Mouse (Mus musculus) neural tube, embryonic 11.5 days (tissue): ENCODE measurements around the gene Jdp2. TPM values are rescaled to one million over a fixed set of nuclear protein-coding genes. Genes with fewer than 3 reads are reported as not detected.
"Not testable (repeated sequence)": the region's sequence is repeated elsewhere in the genome, so short reads cannot be mapped to it uniquely, and the experiment has no call there.

Experiments used
- ATAC-seq: fragments of 200-750 bp; cut with Nextera tagmentation; 2 replicates; pipeline ENCODE4 v1.8.0; 2017; ENCODE audit warnings: moderate number of reproducible peaks, mild to moderate bottlenecking, moderate TSS enrichment, moderate library complexity; ENCODE audit not compliant: insufficient read depth, low FRiP score, low TSS enrichment
- DNase-seq: peaks from one replicate; pipeline ENCODE4 v3.0.0-alpha.2; 2015; ENCODE audit warnings: low spot score
- H3K27ac ChIP-seq: fragments of 300-500 bp; sonication (generic); 2 replicates; pipeline ENCODE4 v1.5.1; 2014; ENCODE audit warnings: low read depth, mild to moderate bottlenecking, low read length
- H3K27me3 ChIP-seq: fragments of 300-500 bp; sonication (generic); 2 replicates; pipeline ENCODE4 v1.6.1; 2014; ENCODE audit warnings: mild to moderate bottlenecking, low read length, mixed read lengths; ENCODE audit not compliant: control insufficient read depth, insufficient read depth
- H3K36me3 ChIP-seq: fragments of 300-500 bp; sonication (generic); 2 replicates; pipeline ENCODE4 v1.6.1; 2014; ENCODE audit warnings: mild to moderate bottlenecking, low read length, moderate library complexity, mixed read lengths; ENCODE audit not compliant: control insufficient read depth, insufficient read depth
- H3K4me1 ChIP-seq: fragments of 300-500 bp; sonication (generic); 2 replicates; pipeline ENCODE4 v1.6.1; 2014; ENCODE audit warnings: low read length, mixed read lengths; ENCODE audit not compliant: control insufficient read depth, insufficient read depth
- H3K4me2 ChIP-seq: fragments of 300-500 bp; sonication (generic); 2 replicates; pipeline ENCODE4 v1.6.1; 2014; ENCODE audit warnings: low read depth, mild to moderate bottlenecking, moderate library complexity
- H3K4me3 ChIP-seq: fragments of 300-500 bp; sonication (generic); 2 replicates; pipeline ENCODE4 v1.5.1; 2014; ENCODE audit warnings: low read depth, low read length
- H3K9ac ChIP-seq: fragments of 300-500 bp; sonication (generic); 2 replicates; pipeline ENCODE4 v1.6.1; 2014; ENCODE audit warnings: mild to moderate bottlenecking, low read length
- H3K9me3 ChIP-seq: fragments of 300-500 bp; sonication (generic); 2 replicates; pipeline ENCODE4 v1.6.1; 2016; ENCODE audit warnings: low read length; ENCODE audit not compliant: control insufficient read depth
- WGBS: fragments of 180-500 bp; shearing (Covaris S2); extraction: QIAGEN DNeasy Blood & Tissue Kit; methylation state at CpG from one replicate; pipeline ENCODE4 v1.1.7; 2014; 5-methylcytosine and 5-hydroxymethylcytosine counted together
- polyA plus RNA-seq: library from polyadenylated mRNA; unstranded; fragments of >200 nt; fragmentation: Nextera tagmentation; extraction: Ambion mirVana; gene quantifications from 2 replicates; pipeline ENCODE4 v1.2.1, GENCODE M21; 2014

Gene Jdp2
- polyA plus RNA-seq, 1 experiment from 2014 or later = 0.69 TPM

DNA sequence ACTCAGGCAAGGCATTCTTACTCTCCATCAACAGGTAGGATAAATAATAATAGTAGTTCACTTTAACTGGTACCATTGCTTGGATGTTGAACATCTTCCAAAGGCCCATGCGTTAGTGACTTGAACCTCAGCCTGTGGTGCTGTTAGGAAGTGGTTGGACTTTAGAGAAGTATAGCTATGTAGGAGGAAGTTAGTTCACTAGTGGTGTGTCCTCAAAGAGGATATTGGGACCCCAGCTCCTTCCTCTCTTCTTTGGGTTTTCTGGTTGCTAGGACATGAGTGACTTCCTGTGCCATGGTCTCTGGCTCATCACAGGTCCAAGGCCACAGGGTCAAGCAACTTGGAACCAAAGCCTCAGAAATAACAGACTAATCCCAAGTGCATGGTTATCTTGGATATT, 49.1 kb downstream of the Jdp2 start:
- Histone ChIP-seq H3K4me1 (no peaks in the 10 kb centered on the region), H3K36me3 (no peaks in the 10 kb centered on the region), H3K4me2 (no peak overlapping the region), H3K9me3 (no peaks in the 10 kb centered on the region), H3K9ac (no peak overlapping the region), H3K27me3 (no peaks in the 10 kb centered on the region), H3K4me3 (no peak overlapping the region), H3K27ac (no peak overlapping the region)
- 86% methylated on average over 1 of the region's 1 CpGs for WGBS
- no peak for DNase-seq
- no peak for ATAC-seq

DNA sequence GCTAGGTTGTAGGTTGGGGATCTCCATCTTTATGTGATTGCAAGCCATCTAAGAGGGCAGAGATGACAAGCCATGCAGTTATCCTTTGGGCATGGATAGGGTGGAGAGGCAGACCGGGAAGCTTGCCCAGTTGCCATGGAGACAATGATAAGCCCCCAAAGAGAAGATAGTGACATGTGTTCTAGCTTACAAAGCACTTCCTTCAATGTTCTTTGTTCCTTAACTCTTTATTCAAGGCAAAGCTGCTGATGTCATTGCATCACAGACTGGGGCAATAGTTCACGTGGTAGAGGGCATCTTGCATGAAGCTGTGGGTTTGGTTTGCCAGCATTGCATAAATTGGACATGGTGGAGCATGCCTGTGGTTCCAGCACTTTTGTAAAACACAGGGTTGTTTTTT, 60.5 kb downstream of the Jdp2 start:
- Histone ChIP-seq H3K27ac (no peak overlapping the region), H3K27me3 (no peaks in the 10 kb centered on the region), H3K36me3 (no peaks in the 10 kb centered on the region), H3K4me2 (no peak overlapping the region), H3K9ac (no peak overlapping the region), H3K9me3 (no peaks in the 10 kb centered on the region), H3K4me1 (no peaks in the 10 kb centered on the region), H3K4me3 (no peak overlapping the region)
- ATAC-seq (no peak), DNase-seq (no peak)
- 65% methylated on average over 2 of the region's 2 CpGs for WGBS

DNA sequence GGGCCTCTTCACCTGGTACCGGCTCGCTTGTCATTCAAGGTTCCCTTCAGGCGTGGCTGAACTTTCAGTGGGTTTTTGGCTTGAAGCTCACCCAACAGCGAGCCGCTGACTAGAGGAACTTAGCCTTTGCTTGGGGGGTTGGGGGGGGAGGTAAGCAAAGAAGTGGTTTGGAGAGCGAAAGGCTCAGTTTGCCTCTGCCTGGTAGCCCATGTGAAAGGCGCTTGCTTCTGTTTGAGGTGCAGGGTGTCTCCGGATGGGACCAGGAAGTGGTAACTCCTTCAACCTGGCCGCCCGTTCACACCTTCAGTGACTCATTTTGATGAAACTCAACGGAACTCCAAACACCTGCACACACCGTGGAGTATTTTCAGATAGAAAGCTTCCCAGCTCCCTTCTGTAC, 62.0 kb downstream of the Jdp2 start:
- Histone ChIP-seq H3K27ac (no peak overlapping the region), H3K36me3 (no peaks in the 10 kb centered on the region), H3K9me3 (no peaks in the 10 kb centered on the region), H3K9ac (no peak overlapping the region), H3K4me1 (no peaks in the 10 kb centered on the region), H3K27me3 (no peaks in the 10 kb centered on the region), H3K4me2 (no peak overlapping the region), H3K4me3 (no peak overlapping the region)
- ATAC-seq = no peak
- WGBS = 87% methylated on average over 12 of the region's 12 CpGs
- no peak for DNase-seq

DNA sequence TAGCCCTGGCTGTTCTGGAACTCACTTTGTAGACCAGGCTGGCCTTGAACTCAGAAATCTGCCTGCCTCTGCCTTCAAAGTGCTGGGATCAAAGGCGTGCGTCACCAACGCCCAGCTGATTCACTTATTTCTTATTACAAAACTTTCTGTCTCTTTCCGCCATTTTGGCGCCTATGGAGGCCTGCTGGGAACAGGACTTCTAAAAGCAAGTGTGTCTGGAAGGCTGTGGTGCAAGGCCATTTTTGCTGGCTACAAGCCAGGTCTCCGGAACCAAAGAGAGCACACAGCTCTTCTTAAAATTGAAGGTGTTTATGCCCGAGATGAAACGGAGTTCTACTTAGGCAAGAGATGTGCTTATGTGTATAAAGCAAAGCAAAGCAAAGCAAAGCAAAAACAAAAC, 63.4 kb downstream of the Jdp2 start:
- DNase-seq, H3K4me3 ChIP-seq, H3K4me1 ChIP-seq, H3K36me3 ChIP-seq, ATAC-seq, H3K27me3 ChIP-seq, H3K9me3 ChIP-seq, H3K4me2 ChIP-seq, H3K9ac ChIP-seq, H3K27ac ChIP-seq: not testable (repeated sequence)
- WGBS = 85% methylated on average over 8 of the region's 8 CpGs

DNA sequence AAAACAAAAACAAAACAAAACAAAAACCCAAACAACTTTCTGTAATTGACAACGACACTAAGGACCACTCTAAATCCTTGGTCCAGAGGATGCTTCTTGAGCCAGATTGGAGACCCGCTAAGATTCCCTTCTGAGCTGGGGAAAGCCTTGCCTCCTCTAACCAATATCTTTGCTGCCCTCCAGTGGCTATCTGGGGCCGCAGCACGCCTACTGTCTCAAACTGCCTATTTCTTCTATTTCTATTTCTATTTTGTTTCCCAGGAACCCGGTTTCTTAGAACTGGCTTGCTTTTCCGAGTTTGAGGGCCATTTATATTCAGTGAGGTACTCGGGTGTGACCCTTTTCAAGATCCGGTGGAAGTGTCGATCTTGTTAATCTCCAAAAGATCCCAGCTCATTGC, 64.1 kb downstream of the Jdp2 start:
- peak; percentile 45; the same call in 1 of the 2 replicates for ATAC-seq
- DNase-seq = peak; percentile 77
- no peak overlapping the region for H3K27ac ChIP-seq
- H3K4me1 ChIP-seq = no peaks in the 10 kb centered on the region
- WGBS = 22% methylated on average over 9 of the region's 9 CpGs
- no peaks in the 10 kb centered on the region for H3K36me3 ChIP-seq
- H3K9me3 ChIP-seq = no peaks in the 10 kb centered on the region
- no peak overlapping the region for H3K9ac ChIP-seq
- no peaks in the 10 kb centered on the region for H3K27me3 ChIP-seq
- no peak overlapping the region for H3K4me3 ChIP-seq
- H3K4me2 ChIP-seq = no peak overlapping the region

DNA sequence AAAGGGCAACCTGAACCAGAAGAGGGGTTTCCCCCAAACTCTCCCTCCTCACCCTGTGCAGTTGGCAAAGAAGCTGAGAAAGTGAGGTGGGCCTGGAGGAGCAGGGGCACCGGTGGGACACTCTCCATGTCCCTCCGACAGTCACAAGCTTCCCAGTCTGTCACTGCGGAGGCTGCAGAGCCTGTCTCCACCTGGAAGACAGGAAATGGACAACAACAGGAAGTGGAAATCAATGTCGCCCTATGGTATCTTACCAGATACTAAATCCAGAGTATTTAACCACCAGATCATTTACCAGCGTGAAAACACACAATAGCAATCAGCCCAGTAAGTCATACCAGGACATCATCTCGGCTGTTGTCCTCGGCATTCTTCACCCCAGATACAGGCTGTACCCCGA, 67.3 kb downstream of the Jdp2 start:
- no peaks in the 10 kb centered on the region for H3K36me3 ChIP-seq
- ATAC-seq (no peak), DNase-seq (no peak)
- H3K9ac ChIP-seq = no peak overlapping the region
- no peak overlapping the region for H3K4me2 ChIP-seq
- H3K4me3 ChIP-seq = no peak overlapping the region
- H3K4me1 ChIP-seq = no peaks in the 10 kb centered on the region
- WGBS = 89% methylated on average over 8 of the region's 8 CpGs
- H3K27me3 ChIP-seq = no peaks in the 10 kb centered on the region
- H3K27ac ChIP-seq = no peak overlapping the region
- H3K9me3 ChIP-seq = no peaks in the 10 kb centered on the region

DNA sequence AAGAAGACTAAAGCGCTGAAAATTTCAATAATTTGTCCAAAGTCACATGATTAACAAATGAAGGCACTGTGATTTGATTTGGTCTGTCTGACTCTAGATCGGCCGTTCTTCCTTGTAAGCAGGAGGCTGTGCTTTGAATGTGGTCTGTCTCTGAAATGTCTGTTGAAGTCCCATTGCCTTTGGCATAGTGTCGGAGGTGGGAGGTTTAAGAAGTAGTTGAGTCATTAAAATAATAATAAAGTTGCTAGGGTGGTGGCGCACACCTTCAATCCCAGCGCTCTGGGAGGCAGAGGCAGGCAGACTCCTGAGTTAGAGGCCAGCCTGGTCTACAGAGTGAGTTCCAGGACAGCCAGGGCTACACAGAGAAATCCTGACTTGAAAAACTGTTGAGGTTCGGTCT, 68.2 kb downstream of the Jdp2 start:
- Histone ChIP-seq H3K9me3 (no peaks in the 10 kb centered on the region), H3K27me3 (no peaks in the 10 kb centered on the region), H3K36me3 (no peaks in the 10 kb centered on the region), H3K4me1 (no peaks in the 10 kb centered on the region), H3K9ac (no peak overlapping the region), H3K4me3 (no peak overlapping the region), H3K4me2 (no peak overlapping the region), H3K27ac (no peak overlapping the region)
- ATAC-seq = no peak
- 92% methylated on average over 7 of the region's 7 CpGs for WGBS
- no peak for DNase-seq

DNA sequence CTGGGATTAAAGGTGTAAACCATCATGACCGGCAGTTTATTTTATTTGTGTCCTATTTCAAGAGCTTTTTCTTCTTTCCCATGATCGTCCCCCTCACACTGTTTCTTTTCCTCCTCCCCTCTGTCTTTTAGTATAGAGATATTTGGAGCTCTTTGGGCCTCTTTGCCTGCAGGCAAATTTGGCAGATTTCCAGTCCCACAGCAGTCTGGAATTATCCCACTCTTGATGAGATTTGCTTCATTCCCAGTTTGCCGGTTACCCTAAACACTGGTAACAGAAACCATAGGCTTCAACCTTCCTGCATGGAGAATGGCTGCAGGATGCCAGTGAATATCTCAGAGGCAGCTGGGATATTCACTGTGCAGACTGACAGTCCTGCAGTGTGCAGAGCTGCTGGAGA, 69.9 kb downstream of the Jdp2 start:
- H3K36me3 ChIP-seq = no peaks in the 10 kb centered on the region
- DNase-seq (no peak), ATAC-seq (no peak)
- no peaks in the 10 kb centered on the region for H3K4me1 ChIP-seq
- no peaks in the 10 kb centered on the region for H3K27me3 ChIP-seq
- H3K9ac ChIP-seq = no peak overlapping the region
- WGBS = 80% methylated on average over 3 of the region's 3 CpGs
- H3K4me3 ChIP-seq = no peak overlapping the region
- H3K27ac ChIP-seq = no peak overlapping the region
- no peak overlapping the region for H3K4me2 ChIP-seq
- no peaks in the 10 kb centered on the region for H3K9me3 ChIP-seq

DNA sequence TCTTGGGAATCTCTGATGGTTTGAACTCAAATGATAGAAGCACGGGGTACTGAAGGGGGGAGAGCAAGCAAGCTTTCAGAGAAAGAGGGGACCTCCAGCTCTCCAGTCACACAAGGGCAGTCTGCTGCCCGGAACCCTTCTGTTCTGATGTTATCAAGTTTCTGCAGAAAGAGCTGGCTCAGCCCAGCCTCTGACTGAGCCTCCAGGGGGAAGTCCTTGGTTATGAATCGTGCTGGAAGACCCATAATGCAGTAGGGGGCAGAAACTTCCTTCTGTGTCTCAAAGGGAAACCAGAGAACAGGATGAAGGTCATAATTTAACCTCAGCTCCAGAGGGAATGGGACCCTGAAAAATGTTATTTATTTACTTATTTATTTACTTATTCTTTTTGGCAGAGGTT, 71.3 kb downstream of the Jdp2 start:
- 72% methylated on average over 3 of the region's 3 CpGs for WGBS
- no peak overlapping the region for H3K4me2 ChIP-seq

More for the DNA sequence above, 71.3 kb downstream of the Jdp2 start:
- Histone ChIP-seq H3K9ac (no peak overlapping the region), H3K27me3 (no peaks in the 10 kb centered on the region), H3K27ac (no peak overlapping the region), H3K36me3 (no peaks in the 10 kb centered on the region), H3K4me1 (no peaks in the 10 kb centered on the region), H3K4me3 (no peak overlapping the region), H3K9me3 (no peaks in the 10 kb centered on the region)
- no peak for DNase-seq
- no peak for ATAC-seq
